Mouse (Mus musculus) forebrain, postnatal 0 days (tissue): ENCODE measurements around the gene Tmem91. TPM values are rescaled to one million over a fixed set of nuclear protein-coding genes. Genes with fewer than 3 reads are reported as not detected.

Source experiments
- ATAC-seq: fragments of 200-750 bp; cut with Nextera tagmentation; 2 replicates; pipeline ENCODE4 v1.8.0; 2017; ENCODE audit warnings: mild to moderate bottlenecking, moderate library complexity
- DNase-seq: peaks from one replicate; pipeline ENCODE4 v3.0.0-alpha.2; 2015
- H3K27ac ChIP-seq: fragments of 300-500 bp; sonication (generic); 2 replicates; pipeline ENCODE4 v1.5.1; 2014; ENCODE audit warnings: low read depth, mild to moderate bottlenecking, antibody characterized with exemption, low read length, moderate library complexity, mixed read lengths
- H3K27me3 ChIP-seq: fragments of 300-500 bp; sonication (generic); 2 replicates; pipeline ENCODE4 v1.6.1; 2014; ENCODE audit warnings: mild to moderate bottlenecking, low read length, mixed read lengths; ENCODE audit not compliant: insufficient read depth
- H3K36me3 ChIP-seq: fragments of 300-500 bp; sonication (generic); 2 replicates; pipeline ENCODE4 v1.6.1; 2014; ENCODE audit warnings: mild to moderate bottlenecking, moderate library complexity; ENCODE audit not compliant: insufficient read depth
- H3K4me1 ChIP-seq: fragments of 300-500 bp; sonication (generic); 2 replicates; pipeline ENCODE4 v1.6.1; 2014; ENCODE audit warnings: antibody characterized with exemption; ENCODE audit not compliant: insufficient read depth
- H3K4me2 ChIP-seq: fragments of 300-500 bp; sonication (generic); 2 replicates; pipeline ENCODE4 v1.6.1; 2014; ENCODE audit warnings: low read depth, mild to moderate bottlenecking, moderate library complexity
- H3K4me3 ChIP-seq: fragments of 300-500 bp; sonication (generic); 2 replicates; pipeline ENCODE4 v1.5.1; 2014; ENCODE audit warnings: low read depth, low read length, mixed read lengths
- H3K9ac ChIP-seq: fragments of 300-500 bp; sonication (generic); 2 replicates; pipeline ENCODE4 v1.6.1; 2014; ENCODE audit warnings: mild to moderate bottlenecking
- H3K9me3 ChIP-seq: fragments of 300-500 bp; sonication (generic); 2 replicates; pipeline ENCODE4 v1.6.1; 2016; ENCODE audit warnings: low read length
- CTCF ChIP-seq: sonication (generic); IDR thresholded peaks from 2 replicates; pipeline ENCODE4 v1.5.1; 2016; ENCODE audit warnings: antibody characterized with exemption, control low read depth, low read depth
- WGBS: fragments of 180-500 bp; shearing (Covaris S2); extraction: QIAGEN DNeasy Blood & Tissue Kit; methylation state at CpG from one replicate; pipeline ENCODE4 v1.1.7; 2014; 5-methylcytosine and 5-hydroxymethylcytosine counted together
- polyA plus RNA-seq: library from polyadenylated mRNA; unstranded; fragments of >200 nt; fragmentation: Nextera tagmentation; extraction: Ambion mirVana; gene quantifications from 2 replicates; pipeline ENCODE4 v1.2.1, GENCODE M21; 2015
- total RNA-seq: library from RNA; depleted of rRNA; stranded (reverse); fragments of >200 nt; gene quantifications from 2 replicates; pipeline ENCODE4 v1.2.3, GENCODE M21; 2014

The Tmem91 gene
- total and polyA plus RNA-seq, 2 experiments from 2014 or later: 40.3 to 61.4 TPM

- no peak overlapping the region for H3K27ac ChIP-seq
- H3K27me3 ChIP-seq: no peaks in the 10 kb centered on the region
- H3K4me3 ChIP-seq: no peak overlapping the region
- peaks cover 46% of the 10 kb centered on the region for H3K36me3 ChIP-seq
- peaks cover 4% of the 10 kb centered on the region; the same call in 1 of the 2 replicates for H3K4me1 ChIP-seq
- no peak overlapping the region for H3K4me2 ChIP-seq
- no peaks in the 10 kb centered on the region for H3K9me3 ChIP-seq
- H3K9ac ChIP-seq: no peak overlapping the region
- no peak for TF ChIP-seq CTCF
- DNase-seq: no peak
- WGBS: 92% methylated on average over 22 of the region's 22 CpGs
- ATAC-seq: no peak
These were observed 40.8 kb upstream of the Tmem91 start for GRCm38 (mm10) chr7:25715731-25716271.

- no peak overlapping the region for H3K9ac ChIP-seq
- H3K4me1 ChIP-seq: peaks cover 4% of the 10 kb centered on the region; the same call in 1 of the 2 replicates
- H3K4me2 ChIP-seq: no peak overlapping the region
- H3K36me3 ChIP-seq: peaks cover 39% of the 10 kb centered on the region
- H3K9me3 ChIP-seq: no peaks in the 10 kb centered on the region
- H3K27me3 ChIP-seq: no peaks in the 10 kb centered on the region
- WGBS: 96% methylated on average over 8 of the region's 8 CpGs
- ATAC-seq: no peak
- no peak overlapping the region for H3K4me3 ChIP-seq
- no peak for TF ChIP-seq CTCF
- no peak for DNase-seq
- no peak overlapping the region for H3K27ac ChIP-seq
These were observed 39.6 kb upstream of the Tmem91 start for GRCm38 (mm10) chr7:25714581-25714980.

GRCm38 (mm10) chr7:25712801-25713200, 37.8 kb upstream of the Tmem91 start:
- Histone ChIP-seq H3K4me1 (no peaks in the 10 kb centered on the region), H3K27ac (no peak overlapping the region), H3K4me3 (no peak overlapping the region), H3K4me2 (no peak overlapping the region), H3K9ac (no peak overlapping the region), H3K9me3 (no peaks in the 10 kb centered on the region), H3K36me3 (peaks cover 39% of the 10 kb centered on the region), H3K27me3 (no peaks in the 10 kb centered on the region)
- 90% methylated on average over 9 of the region's 9 CpGs for WGBS
- no peak for TF ChIP-seq CTCF
- ATAC-seq: no peak
- no peak for DNase-seq

GRCm38 (mm10) chr7:25711731-25712197, 36.8 kb upstream of the Tmem91 start:
- WGBS: 52% methylated on average over 7 of the region's 7 CpGs
- no peak for DNase-seq

GRCm38 (mm10) chr7:25711165-25711564, 36.2 kb upstream of the Tmem91 start:
- 73% methylated on average over 5 of the region's 5 CpGs for WGBS
- no peaks in the 10 kb centered on the region for H3K27me3 ChIP-seq
- no peak for TF ChIP-seq CTCF
- H3K36me3 ChIP-seq: peaks cover 39% of the 10 kb centered on the region
- no peak for ATAC-seq
- H3K4me3 ChIP-seq: no peak overlapping the region
- H3K4me1 ChIP-seq: no peaks in the 10 kb centered on the region
- H3K4me2 ChIP-seq: no peak overlapping the region
- no peak overlapping the region for H3K27ac ChIP-seq
- no peak for DNase-seq
- H3K9me3 ChIP-seq: no peaks in the 10 kb centered on the region
- no peak overlapping the region for H3K9ac ChIP-seq

More at GRCm38 (mm10) chr7:25711731-25712197, 36.8 kb upstream of the Tmem91 start:
- no peak for ATAC-seq
- Histone ChIP-seq H3K4me2 (no peak overlapping the region), H3K36me3 (peaks cover 39% of the 10 kb centered on the region), H3K27me3 (no peaks in the 10 kb centered on the region), H3K27ac (no peak overlapping the region), H3K4me3 (no peak overlapping the region), H3K4me1 (no peaks in the 10 kb centered on the region), H3K9me3 (no peaks in the 10 kb centered on the region), H3K9ac (no peak overlapping the region)
- no peak for TF ChIP-seq CTCF

GRCm38 (mm10) chr7:25710519-25711130, 35.7 kb upstream of the Tmem91 start:
- Histone ChIP-seq H3K4me1 (no peaks in the 10 kb centered on the region), H3K4me2 (no peak overlapping the region), H3K4me3 (no peak overlapping the region), H3K9me3 (no peaks in the 10 kb centered on the region), H3K27me3 (no peaks in the 10 kb centered on the region), H3K27ac (no peak overlapping the region), H3K36me3 (peaks cover 35% of the 10 kb centered on the region), H3K9ac (no peak overlapping the region)
- peak; percentile 13; the same call in 1 of the 2 replicates for ATAC-seq
- 8% methylated on average over 7 of the region's 7 CpGs for WGBS
- no peak for DNase-seq
- no peak for TF ChIP-seq CTCF

- H3K27me3 ChIP-seq: no peaks in the 10 kb centered on the region
- DNase-seq (no peak), ATAC-seq (no peak; the same call in 1 of the 2 replicates)
- H3K9me3 ChIP-seq: no peaks in the 10 kb centered on the region
- no peak overlapping the region for H3K27ac ChIP-seq
- TF ChIP-seq CTCF: no peak
- H3K36me3 ChIP-seq: peaks cover 28% of the 10 kb centered on the region
- no peak overlapping the region for H3K4me2 ChIP-seq
- no peak overlapping the region for H3K4me3 ChIP-seq
- 12% methylated on average over 12 of the region's 12 CpGs for WGBS
- 0 out of 2 replicates have a peak, but pooled peaks cover 2% of the 10 kb centered on the region for H3K4me1 ChIP-seq
- H3K9ac ChIP-seq: no peak overlapping the region
These were observed 35.0 kb upstream of the Tmem91 start for GRCm38 (mm10) chr7:25709961-25710360.
